Mouse (Mus musculus): ENCODE measurements at regions not wholly inside any gene's neighbourhood (a gene's known extent, or its start where the extent isn't known, plus 50 kb on each side); places are given as distances from the start of the nearest gene placed in this dataset.

DNA sequence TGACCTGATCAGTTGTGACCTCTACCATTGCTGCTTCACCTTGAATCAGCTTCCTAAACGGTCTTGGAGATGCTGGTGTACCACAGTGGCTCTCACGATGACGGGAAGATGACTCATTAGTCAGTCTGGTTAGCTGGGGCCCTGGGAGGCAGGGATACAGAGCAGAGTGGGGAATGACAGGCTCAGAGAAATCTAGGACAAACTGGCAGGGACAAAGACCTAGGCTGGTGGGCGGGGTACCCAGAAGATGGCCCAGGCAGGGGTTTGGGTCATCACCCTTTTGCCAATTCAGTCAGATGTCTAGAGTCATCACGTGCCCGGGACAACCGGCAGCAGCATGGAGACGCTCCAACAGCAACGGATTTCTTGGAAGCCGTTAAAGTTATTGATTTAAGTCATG is 83.4 kb upstream of the Max start:
- TF ChIP-seq POLR2A (IDR thresholded peaks at IDR 0.05; ENCODE audit: extremely low read depth, insufficient read depth, low read length) (no peak), CTCF (IDR thresholded peaks at IDR 0.05; ENCODE audit: low read depth, low read length) (no peak)
